Mouse (Mus musculus): ENCODE data around the gene Rad51b.

Gene Rad51b

GRCm38 (mm10) chr12:79766116-79766515 is 469.0 kb downstream of the Rad51b start:
- DNase-seq (ENCODE audit: low read depth): no peak

- no peak for DNase-seq (ENCODE audit: low read depth)
These were observed 471.8 kb downstream of the Rad51b start for GRCm38 (mm10) chr12:79768741-79769322.

- DNase-seq (ENCODE audit: low read depth): no peak
These were observed 472.7 kb downstream of the Rad51b start for GRCm38 (mm10) chr12:79769763-79770162.

- no peak for DNase-seq (ENCODE audit: low read depth)
These were observed 474.1 kb downstream of the Rad51b start for GRCm38 (mm10) chr12:79771194-79771593.

- no peak for DNase-seq (ENCODE audit: low read depth)
These were observed 474.7 kb downstream of the Rad51b start for GRCm38 (mm10) chr12:79771741-79772140.

- DNase-seq (ENCODE audit: low read depth): no peak
These were observed 476.2 kb downstream of the Rad51b start for GRCm38 (mm10) chr12:79773246-79773645.

- no peak for DNase-seq (ENCODE audit: low read depth)
These were observed 477.5 kb downstream of the Rad51b start for GRCm38 (mm10) chr12:79774571-79774970.

GRCm38 (mm10) chr12:79776828-79777227 is 479.7 kb downstream of the Rad51b start:
- DNase-seq (ENCODE audit: low read depth): no peak

- DNase-seq (ENCODE audit: low read depth): no peak
These were observed 483.7 kb downstream of the Rad51b start for GRCm38 (mm10) chr12:79780745-79781144.

GRCm38 (mm10) chr12:79781788-79782187 is 484.7 kb downstream of the Rad51b start:
- no peak for DNase-seq (ENCODE audit: low read depth)

- no peak for DNase-seq (ENCODE audit: low read depth)
These were observed 485.5 kb downstream of the Rad51b start for GRCm38 (mm10) chr12:79782444-79783117.

- no peak for DNase-seq (ENCODE audit: low read depth)
These were observed 487.1 kb downstream of the Rad51b start for GRCm38 (mm10) chr12:79784159-79784558.

GRCm38 (mm10) chr12:79785691-79786090 is 488.6 kb downstream of the Rad51b start:
- DNase-seq (ENCODE audit: low read depth): no peak

- DNase-seq (ENCODE audit: low read depth): no peak
These were observed 490.5 kb downstream of the Rad51b start for GRCm38 (mm10) chr12:79787538-79787937.

- no peak for DNase-seq (ENCODE audit: low read depth)
These were observed 491.3 kb downstream of the Rad51b start for GRCm38 (mm10) chr12:79788340-79788739.

- no peak for DNase-seq (ENCODE audit: low read depth)
These were observed 492.4 kb downstream of the Rad51b start for GRCm38 (mm10) chr12:79789481-79789880.

- DNase-seq (ENCODE audit: low read depth): no peak
These were observed 496.3 kb downstream of the Rad51b start for GRCm38 (mm10) chr12:79793382-79793781.

GRCm38 (mm10) chr12:79794802-79795201 is 497.7 kb downstream of the Rad51b start:
- DNase-seq (ENCODE audit: low read depth): no peak

- no peak for DNase-seq (ENCODE audit: low read depth)
These were observed 499.2 kb downstream of the Rad51b start for GRCm38 (mm10) chr12:79796260-79796659.

- DNase-seq (ENCODE audit: low read depth): no peak
These were observed 500.0 kb downstream of the Rad51b start for GRCm38 (mm10) chr12:79796823-79797821.

GRCm38 (mm10) chr12:79798488-79798887 is 501.4 kb downstream of the Rad51b start:
- no peak for DNase-seq (ENCODE audit: low read depth)

GRCm38 (mm10) chr12:79799370-79799769 is 502.3 kb downstream of the Rad51b start:
- DNase-seq (ENCODE audit: low read depth): no peak

- no peak for DNase-seq (ENCODE audit: low read depth)
These were observed 506.6 kb downstream of the Rad51b start for GRCm38 (mm10) chr12:79803670-79804069.

Data from c-Kit-positive CD71-negative TER-119-negative erythroid progenitor cells, embryonic 14.5 days (primary cell).